Mouse (Mus musculus) thymus, postnatal 0 days (tissue): ENCODE data around the gene Myo1a. TPM values are rescaled to one million over a fixed set of nuclear protein-coding genes. Genes with fewer than 3 reads are reported as not detected.

Experiments
- DNase-seq: peaks from one replicate; pipeline ENCODE4 v3.0.0-alpha.2; 2015; ENCODE audit warnings: low spot score
- polyA plus RNA-seq: library from polyadenylated mRNA; unstranded; fragments of >200 nt; fragmentation: Nextera tagmentation; extraction: Ambion mirVana; gene quantifications from 2 replicates; pipeline ENCODE4 v1.2.1, GENCODE M21; 2015

The Myo1a gene
- polyA plus RNA-seq, 1 experiment from 2014 or later, result 0.62 TPM

GRCm38 (mm10) chr10:127674794-127675522 lies 30.0 kb upstream of the Myo1a start:
- DNase-seq, result peak; percentile 74

- no peak for DNase-seq
Measured at GRCm38 (mm10) chr10:127675859-127676398, 29.0 kb upstream of the Myo1a start.

GRCm38 (mm10) chr10:127676691-127677548 lies 28.1 kb upstream of the Myo1a start:
- DNase-seq, result peak; percentile 98

GRCm38 (mm10) chr10:127677591-127678336 lies 27.2 kb upstream of the Myo1a start:
- DNase-seq, result peak; percentile 83

- no peak for DNase-seq
Measured at GRCm38 (mm10) chr10:127679208-127679607, 25.8 kb upstream of the Myo1a start.

- DNase-seq, result no peak
Measured at GRCm38 (mm10) chr10:127679881-127680280, 25.1 kb upstream of the Myo1a start.

GRCm38 (mm10) chr10:127682886-127683285 lies 22.1 kb upstream of the Myo1a start:
- DNase-seq, result no peak

GRCm38 (mm10) chr10:127691053-127691452 lies 13.9 kb upstream of the Myo1a start:
- no peak for DNase-seq

- DNase-seq, result peak; percentile 38
Measured at GRCm38 (mm10) chr10:127694636-127695035, 10.3 kb upstream of the Myo1a start.

GRCm38 (mm10) chr10:127695775-127696174 lies 9.2 kb upstream of the Myo1a start:
- DNase-seq, result no peak

- DNase-seq, result no peak
Measured at GRCm38 (mm10) chr10:127698966-127699365, 6.0 kb upstream of the Myo1a start.

GRCm38 (mm10) chr10:127703299-127703698 lies 1.7 kb upstream of the Myo1a start:
- no peak for DNase-seq

- no peak for DNase-seq
Measured at GRCm38 (mm10) chr10:127704293-127704692, 677 bp upstream of the Myo1a start.

GRCm38 (mm10) chr10:127705783-127706182 lies 813 bp downstream of the Myo1a start:
- no peak for DNase-seq

- no peak for DNase-seq
Measured at GRCm38 (mm10) chr10:127707721-127708120, 2.8 kb downstream of the Myo1a start.

GRCm38 (mm10) chr10:127708850-127709370 lies 3.9 kb downstream of the Myo1a start:
- DNase-seq, result no peak

GRCm38 (mm10) chr10:127710331-127710730 lies 5.4 kb downstream of the Myo1a start:
- DNase-seq, result no peak

GRCm38 (mm10) chr10:127712736-127713135 lies 7.8 kb downstream of the Myo1a start:
- no peak for DNase-seq

GRCm38 (mm10) chr10:127721671-127722418 lies 16.9 kb downstream of the Myo1a start:
- DNase-seq, result no peak

GRCm38 (mm10) chr10:127724178-127724577 lies 19.2 kb downstream of the Myo1a start, which contains the start of gene Tac2:
Gene Tac2, plus strand, starts transcription at chr10:127724478.
- DNase-seq, result no peak
